Mouse (Mus musculus) stomach, embryonic 16.5 days (tissue): ENCODE results near the gene Il18rap. TPM values are rescaled to one million over a fixed set of nuclear protein-coding genes. Genes with fewer than 3 reads are reported as not detected.

Source experiments
- ATAC-seq: fragments of 200-750 bp; cut with Nextera tagmentation; 2 replicates; pipeline ENCODE4 v1.8.0; 2017; ENCODE audit warnings: moderate number of reproducible peaks, moderate TSS enrichment; ENCODE audit not compliant: insufficient read depth, low FRiP score
- H3K27ac ChIP-seq: fragments of 300-500 bp; sonication (generic); 2 replicates; pipeline ENCODE4 v1.5.1; 2014; ENCODE audit warnings: low read length
- H3K27me3 ChIP-seq: fragments of 300-500 bp; sonication (generic); 2 replicates; pipeline ENCODE4 v1.6.1; 2014; ENCODE audit warnings: low read length, control low read depth, mixed read lengths; ENCODE audit not compliant: control insufficient read depth, insufficient read depth
- H3K36me3 ChIP-seq: fragments of 300-500 bp; sonication (generic); 2 replicates; pipeline ENCODE4 v1.6.1; 2014; ENCODE audit warnings: low read length; ENCODE audit not compliant: control insufficient read depth, insufficient read depth
- H3K4me1 ChIP-seq: fragments of 300-500 bp; sonication (generic); 2 replicates; pipeline ENCODE4 v1.6.1; 2014; ENCODE audit warnings: low read length, control low read depth, mixed read lengths; ENCODE audit not compliant: control insufficient read depth, insufficient read depth
- H3K4me2 ChIP-seq: fragments of 300-500 bp; sonication (generic); 2 replicates; pipeline ENCODE4 v1.6.1; 2014; ENCODE audit warnings: low read depth, low read length, mixed read lengths
- H3K4me3 ChIP-seq: fragments of 300-500 bp; sonication (generic); replicated peaks from 2 replicates; pipeline ENCODE4 v1.5.1; 2014; ENCODE audit warnings: mild to moderate bottlenecking, low read length
- H3K9ac ChIP-seq: fragments of 300-500 bp; sonication (generic); 2 replicates; pipeline ENCODE4 v1.6.1; 2014; ENCODE audit warnings: low read length
- H3K9me3 ChIP-seq: fragments of 300-500 bp; sonication (generic); replicated peaks from 2 replicates; pipeline ENCODE4 v1.6.1; 2016; ENCODE audit warnings: low read length, control low read depth; ENCODE audit not compliant: control insufficient read depth
- WGBS: fragments of 180-500 bp; shearing (Covaris S2); extraction: QIAGEN DNeasy Blood & Tissue Kit; methylation state at CpG from one replicate; pipeline ENCODE4 v1.1.7; 2014; 5-methylcytosine and 5-hydroxymethylcytosine counted together
- polyA plus RNA-seq: library from polyadenylated mRNA; unstranded; fragments of >200 nt; fragmentation: Nextera tagmentation; extraction: Ambion mirVana; gene quantifications from 2 replicates; pipeline ENCODE4 v1.2.1, GENCODE M21; 2015

The Il18rap gene
- polyA plus RNA-seq, 1 experiment from 2014 or later = 0.72 TPM

DNA sequence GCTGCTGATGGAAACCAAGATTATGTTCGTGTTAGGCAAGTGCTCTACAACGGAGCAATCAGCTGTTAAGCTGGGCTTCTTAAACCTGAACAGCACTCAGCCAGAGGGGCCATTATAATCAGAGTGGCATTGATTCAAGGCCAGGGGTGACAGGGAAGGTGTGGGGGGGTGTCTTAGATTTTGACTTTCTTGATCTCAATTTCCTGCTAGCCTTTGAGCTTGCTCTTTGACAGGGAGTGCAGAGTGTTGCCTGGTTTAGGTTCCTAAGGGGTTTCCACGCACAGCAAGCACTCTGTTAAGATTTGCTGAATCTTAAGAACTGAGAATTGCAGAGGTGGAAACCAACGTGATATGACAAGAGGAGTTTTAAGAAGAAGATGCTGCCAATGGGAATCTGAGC is 38.4 kb upstream of the Il18rap start:
- H3K4me1 ChIP-seq = no peaks in the 10 kb centered on the region
- ATAC-seq = no peak
- WGBS = 65% methylated on average over 4 of the region's 4 CpGs
- no peak overlapping the region for H3K9ac ChIP-seq
- no peak overlapping the region for H3K4me3 ChIP-seq
- no peak overlapping the region for H3K4me2 ChIP-seq
- no peaks in the 10 kb centered on the region for H3K9me3 ChIP-seq
- H3K27ac ChIP-seq = no peak overlapping the region
- no peaks in the 10 kb centered on the region for H3K27me3 ChIP-seq
- H3K36me3 ChIP-seq = no peaks in the 10 kb centered on the region

- Histone ChIP-seq H3K36me3 (no peaks in the 10 kb centered on the region), H3K4me2 (no peak overlapping the region), H3K4me1 (no peaks in the 10 kb centered on the region), H3K4me3 (no peak overlapping the region), H3K27ac (no peak overlapping the region), H3K27me3 (no peaks in the 10 kb centered on the region), H3K9me3 (no peaks in the 10 kb centered on the region), H3K9ac (no peak overlapping the region)
- WGBS = 67% methylated on average over 6 of the region's 6 CpGs
- no peak for ATAC-seq
Measured at GRCm38 (mm10) chr1:40479505-40479923, 35.6 kb upstream of the Il18rap start.

DNA sequence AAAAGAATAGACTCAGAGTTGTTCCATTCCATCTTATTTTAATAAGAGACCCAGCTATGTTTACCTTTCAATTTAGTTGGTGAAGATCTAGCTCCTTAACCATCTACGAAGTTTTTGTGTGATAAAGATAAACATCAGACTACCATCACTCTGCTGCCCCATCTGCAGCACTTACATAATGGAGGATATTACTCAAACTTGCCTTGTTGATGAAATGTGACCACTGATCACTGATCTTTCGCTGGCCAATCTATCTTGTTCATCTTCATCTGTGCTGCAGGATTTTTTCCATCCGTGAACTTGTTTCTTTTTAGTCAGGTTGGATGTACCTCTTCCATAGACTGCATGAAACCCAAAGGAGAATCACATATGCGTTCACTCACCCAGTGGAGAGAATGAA is 20.6 kb upstream of the Il18rap start:
- Histone ChIP-seq H3K9ac (no peak overlapping the region), H3K36me3 (no peaks in the 10 kb centered on the region), H3K27me3 (no peaks in the 10 kb centered on the region), H3K4me2 (no peak overlapping the region), H3K9me3 (no peaks in the 10 kb centered on the region), H3K4me3 (no peak overlapping the region), H3K27ac (no peak overlapping the region), H3K4me1 (no peaks in the 10 kb centered on the region)
- WGBS = 74% methylated on average over 4 of the region's 4 CpGs
- ATAC-seq = no peak

DNA sequence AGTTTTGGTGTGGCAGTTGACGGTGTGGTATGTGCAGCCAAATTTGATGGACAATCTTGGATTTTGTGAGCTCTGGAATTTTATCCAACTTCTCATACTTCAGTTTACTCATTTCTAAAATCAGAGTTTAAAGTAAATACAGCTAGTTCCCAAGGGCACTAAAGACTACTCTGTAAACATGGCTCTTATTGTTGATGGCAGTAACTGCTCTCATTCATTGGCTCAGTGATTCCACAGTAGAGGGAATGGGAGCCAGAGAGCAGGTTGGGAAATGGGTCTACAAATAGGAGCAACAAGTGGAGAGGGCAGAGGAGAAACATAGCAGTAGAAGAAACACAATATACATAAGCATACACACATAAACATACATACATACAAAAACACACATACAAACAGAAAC is 15.5 kb upstream of the Il18rap start:
- Histone ChIP-seq H3K4me2 (no peak overlapping the region), H3K4me3 (no peak overlapping the region), H3K9me3 (no peaks in the 10 kb centered on the region), H3K27me3 (no peaks in the 10 kb centered on the region), H3K9ac (no peak overlapping the region), H3K4me1 (no peaks in the 10 kb centered on the region), H3K27ac (no peak overlapping the region), H3K36me3 (no peaks in the 10 kb centered on the region)
- no peak for ATAC-seq
- 70% methylated on average over 1 of the region's 1 CpGs for WGBS

DNA sequence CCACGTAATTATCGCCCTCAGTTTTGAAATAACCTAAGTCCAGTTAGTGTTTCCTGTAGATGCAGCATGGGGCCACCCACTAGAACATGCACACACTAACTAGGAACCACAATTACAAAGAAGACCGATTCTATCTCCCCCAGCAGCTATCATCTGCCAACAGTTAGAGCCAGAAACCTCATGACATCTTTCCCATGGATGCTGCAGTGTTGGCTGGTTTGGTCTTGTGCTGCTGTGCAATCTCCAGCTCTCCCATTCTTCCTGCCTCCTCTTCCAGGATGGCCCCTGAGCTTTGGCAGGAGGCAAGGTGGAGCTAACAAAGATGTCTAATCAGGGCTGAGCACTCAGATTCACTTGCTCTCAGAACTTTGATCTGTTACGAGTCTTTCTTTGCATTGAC is 14.0 kb upstream of the Il18rap start:
- no peak for ATAC-seq
- Histone ChIP-seq H3K4me2 (no peak overlapping the region), H3K4me1 (no peaks in the 10 kb centered on the region), H3K36me3 (no peaks in the 10 kb centered on the region), H3K9ac (no peak overlapping the region), H3K27ac (no peak overlapping the region), H3K27me3 (no peaks in the 10 kb centered on the region), H3K9me3 (no peaks in the 10 kb centered on the region), H3K4me3 (no peak overlapping the region)
- 77% methylated on average over 4 of the region's 4 CpGs for WGBS

- Histone ChIP-seq H3K27ac (no peak overlapping the region), H3K9me3 (no peaks in the 10 kb centered on the region), H3K4me3 (no peak overlapping the region), H3K27me3 (no peaks in the 10 kb centered on the region), H3K4me2 (no peak overlapping the region), H3K4me1 (no peaks in the 10 kb centered on the region), H3K36me3 (no peaks in the 10 kb centered on the region), H3K9ac (no peak overlapping the region)
- 77% methylated on average over 11 of the region's 11 CpGs for WGBS
- ATAC-seq = no peak
Measured at GRCm38 (mm10) chr1:40501546-40502398, 13.4 kb upstream of the Il18rap start.

DNA sequence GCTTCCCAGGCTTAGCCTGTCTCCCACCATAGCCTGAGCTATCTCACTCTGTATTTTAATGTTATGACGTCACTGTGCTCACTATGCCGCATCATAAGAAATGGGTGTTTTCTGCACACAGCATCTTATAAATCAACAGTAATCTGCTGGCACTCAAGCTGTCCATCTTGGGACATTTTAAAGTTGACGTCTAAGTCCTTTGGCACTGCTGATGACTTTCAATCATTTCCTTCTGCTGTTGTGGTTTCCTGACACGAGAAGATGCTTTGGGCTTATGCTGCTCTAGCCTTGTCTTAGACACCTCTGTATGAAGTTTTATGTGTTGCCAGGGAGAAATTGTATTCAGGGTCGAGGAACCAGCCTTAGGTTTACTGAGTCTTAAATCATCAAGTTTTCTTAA is 10.6 kb upstream of the Il18rap start:
- Histone ChIP-seq H3K27ac (no peak overlapping the region), H3K36me3 (no peaks in the 10 kb centered on the region), H3K4me2 (no peak overlapping the region), H3K4me1 (no peaks in the 10 kb centered on the region), H3K9ac (no peak overlapping the region), H3K27me3 (no peaks in the 10 kb centered on the region), H3K4me3 (no peak overlapping the region), H3K9me3 (no peaks in the 10 kb centered on the region)
- no peak for ATAC-seq
- 68% methylated on average over 5 of the region's 5 CpGs for WGBS

- H3K36me3 ChIP-seq = no peaks in the 10 kb centered on the region
- WGBS = 87% methylated on average over 6 of the region's 6 CpGs
- no peak overlapping the region for H3K4me3 ChIP-seq
- no peak overlapping the region for H3K4me2 ChIP-seq
- H3K9ac ChIP-seq = no peak overlapping the region
- no peaks in the 10 kb centered on the region for H3K27me3 ChIP-seq
- no peaks in the 10 kb centered on the region for H3K4me1 ChIP-seq
- H3K27ac ChIP-seq = no peak overlapping the region
- H3K9me3 ChIP-seq = 0 out of 2 replicates have a peak, but pooled peaks cover 4% of the 10 kb centered on the region
- no peak for ATAC-seq
Measured at GRCm38 (mm10) chr1:40516364-40516763, 1.2 kb downstream of the Il18rap start.

GRCm38 (mm10) chr1:40522918-40523317 is 7.8 kb downstream of the Il18rap start:
- Histone ChIP-seq H3K27me3 (no peaks in the 10 kb centered on the region), H3K27ac (no peak overlapping the region), H3K4me1 (no peaks in the 10 kb centered on the region), H3K9me3 (no peaks in the 10 kb centered on the region), H3K4me3 (no peak overlapping the region), H3K9ac (no peak overlapping the region), H3K36me3 (no peaks in the 10 kb centered on the region), H3K4me2 (no peak overlapping the region)
- WGBS = 83% methylated on average over 7 of the region's 7 CpGs
- no peak for ATAC-seq
